Mouse (Mus musculus) effector memory CD4-positive, alpha-beta T cell, adult 7 months (primary cell): ENCODE data around the gene Ifi211. TPM values are rescaled to one million over a fixed set of nuclear protein-coding genes. Genes with fewer than 3 reads are reported as not detected.

Experiments used
- polyA plus RNA-seq: library from polyadenylated mRNA; unstranded; fragments of 100-300 nt; shearing (Covaris generic); gene quantifications from one replicate; pipeline ENCODE4 v1.2.1, GENCODE M21; 2017

Gene Ifi211
- 19.8 TPM for polyA plus RNA-seq

GRCm38 (mm10) chr1:173912548-173913255, at the start of gene Ifi211:
Gene Ifi211, minus strand, starts transcription at chr1:173913046.

DNA sequence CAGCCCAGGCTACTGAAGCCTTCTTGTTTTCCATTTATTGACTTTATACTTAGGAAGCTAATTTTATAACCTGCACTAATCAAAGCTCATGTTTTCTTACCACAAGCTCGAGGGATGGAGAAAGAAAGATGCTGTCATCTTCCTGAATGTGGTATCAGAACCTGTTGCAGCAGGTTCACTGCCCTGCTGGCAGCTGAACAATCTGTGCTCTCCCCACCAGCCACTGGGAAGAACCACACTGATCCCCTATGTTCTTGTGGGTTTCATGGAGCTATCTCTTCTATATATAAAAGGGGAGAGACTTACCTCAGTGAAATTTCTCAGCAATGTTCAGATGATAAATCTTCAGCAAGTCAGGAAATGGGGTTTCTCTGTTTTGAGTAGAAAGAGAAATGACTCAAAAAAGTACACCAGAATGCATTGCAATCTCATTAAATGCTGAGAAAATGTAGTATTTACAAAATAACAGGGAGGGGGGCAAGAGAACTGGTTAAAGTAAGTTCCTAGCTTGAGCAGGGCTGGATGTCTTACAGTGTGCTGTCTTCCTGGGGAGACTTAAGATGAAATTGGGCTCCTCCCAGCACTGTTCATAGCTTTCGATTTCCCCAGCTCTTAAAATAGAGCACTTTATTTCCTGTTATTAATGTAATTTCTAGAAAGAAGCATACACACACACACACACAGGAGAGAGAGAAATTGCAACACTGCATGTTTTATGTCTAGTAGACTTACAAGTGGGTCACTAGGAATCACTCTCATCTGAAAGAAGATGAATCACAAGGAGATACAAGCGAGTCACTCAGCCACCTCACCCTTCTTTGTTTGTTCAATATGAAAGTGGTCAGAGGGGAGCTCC, 29.3 kb upstream of the Ifi211 start, which contains the start of the genes Mndal and Ifi203:
Gene Mndal, minus strand, starts transcription at position 568 of the 856 bp plus-strand sequence.
Gene Ifi203, minus strand, starts transcription at position 749 of the 856 bp plus-strand sequence.

Other genes with a start within 250 kb of the Ifi211 start
- gene Ifi208, start 239.4 kb downstream of the Ifi211 start, polyA plus RNA-seq = 49.3 TPM
- not detected for gene Ifi207, start 171.3 kb downstream of the Ifi211 start, polyA plus RNA-seq
- gene Ifi204, start 146.1 kb downstream of the Ifi211 start, polyA plus RNA-seq = 8.1 TPM
- 467 TPM for gene Mndal, start 29.4 kb upstream of the Ifi211 start, polyA plus RNA-seq
- 263 TPM for gene Ifi203, start 29.6 kb upstream of the Ifi211 start, polyA plus RNA-seq
- 0.22 TPM for gene Ifi202b, start 69.7 kb upstream of the Ifi211 start, polyA plus RNA-seq
- not detected for gene Ifi205, start 118.8 kb upstream of the Ifi211 start, polyA plus RNA-seq
- not detected for gene Olfr433, start 127.7 kb upstream of the Ifi211 start, polyA plus RNA-seq
- gene Olfr432, start 136.2 kb upstream of the Ifi211 start, polyA plus RNA-seq = 0.54 TPM
- gene Olfr430, start 153.6 kb upstream of the Ifi211 start, polyA plus RNA-seq = not detected
- gene Olfr429, start 171.3 kb upstream of the Ifi211 start, polyA plus RNA-seq = not detected
- gene Olfr427, start 183.8 kb upstream of the Ifi211 start, polyA plus RNA-seq = not detected
- not detected for gene Olfr231, start 208.1 kb upstream of the Ifi211 start, polyA plus RNA-seq
- not detected for gene Olfr424, start 218.5 kb upstream of the Ifi211 start, polyA plus RNA-seq
- 0.24 TPM for gene Olfr420, start 242.6 kb upstream of the Ifi211 start, polyA plus RNA-seq